Mouse (Mus musculus): ENCODE results near the gene Glp2r. TPM values are rescaled to one million over a fixed set of nuclear protein-coding genes. Genes with fewer than 3 reads are reported as not detected.

Glp2r gene
- total RNA-seq, 2 experiments from 2014 or later = not detected

DNA sequence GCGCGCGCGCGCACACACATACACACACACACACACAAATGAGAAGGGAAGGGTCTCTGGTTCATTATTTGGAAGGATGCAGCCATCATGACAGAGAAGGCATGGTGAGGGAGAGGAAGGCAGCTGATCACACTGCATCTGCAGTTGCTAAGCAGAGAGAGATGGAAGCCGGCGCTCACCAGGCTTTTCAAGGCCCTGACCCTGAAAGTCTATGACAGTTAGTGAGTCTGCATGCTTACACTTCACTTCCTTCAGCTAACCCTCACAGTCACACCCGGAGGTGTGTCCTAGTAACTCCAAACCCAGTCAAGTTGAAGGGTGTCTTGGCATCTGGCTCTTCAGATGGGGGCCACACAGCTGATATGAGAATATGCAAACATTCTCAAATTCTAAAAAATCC is 128.5 kb downstream of the Glp2r start:
- DNase-seq = no peak
- intact Hi-C loops (cut with DNase I) = loop anchor here (10.0 kb wide), 1 partner anchor 188 kb away; the partner anchor contains the start of gene Gas7

DNA sequence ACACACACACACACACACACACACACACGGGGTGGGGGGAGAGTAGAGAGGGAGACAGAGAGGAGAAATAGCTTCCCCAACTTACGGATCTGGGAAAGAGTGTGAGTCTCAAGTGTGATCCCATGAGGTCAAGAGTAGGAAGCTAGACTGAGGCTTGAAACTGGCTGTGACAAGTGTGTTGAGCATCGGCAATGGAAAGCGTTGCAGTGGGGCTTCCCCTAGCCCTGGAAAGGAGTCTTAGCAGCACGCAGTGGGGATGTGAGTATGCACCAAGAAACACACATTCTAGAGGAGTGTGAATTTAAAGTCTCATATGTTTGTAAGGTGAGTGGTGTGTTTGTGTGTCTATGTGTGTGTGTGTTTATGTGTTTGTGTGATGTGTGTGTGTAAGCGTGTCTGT is 130.7 kb downstream of the Glp2r start:
- intact Hi-C loops (cut with DNase I) = loop anchor here (10.0 kb wide), 1 partner anchor 185 kb away; the partner anchor contains the start of gene Gas7
- DNase-seq = no peak

DNA sequence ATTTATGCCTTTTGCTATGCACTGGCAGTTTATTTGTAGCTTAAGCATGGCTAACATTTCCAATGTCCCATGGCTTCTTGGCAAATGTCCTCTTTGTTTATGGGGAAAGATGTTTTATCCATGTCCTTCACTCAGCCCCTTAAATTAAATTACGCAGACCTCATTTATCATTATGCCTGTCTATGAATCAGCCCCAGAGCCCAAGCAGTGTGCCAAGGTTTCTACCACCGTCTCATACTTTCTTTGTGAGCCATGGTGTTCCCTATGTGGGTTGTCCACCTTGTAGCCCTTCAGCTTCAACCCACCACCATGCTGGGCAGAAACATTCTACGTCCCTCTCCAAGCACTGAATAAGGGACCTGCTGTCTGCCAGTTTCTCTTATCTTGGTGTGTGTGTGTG is 132.6 kb downstream of the Glp2r start:
- intact Hi-C loops (cut with DNase I) = no loop called here
- DNase-seq = no peak

DNA sequence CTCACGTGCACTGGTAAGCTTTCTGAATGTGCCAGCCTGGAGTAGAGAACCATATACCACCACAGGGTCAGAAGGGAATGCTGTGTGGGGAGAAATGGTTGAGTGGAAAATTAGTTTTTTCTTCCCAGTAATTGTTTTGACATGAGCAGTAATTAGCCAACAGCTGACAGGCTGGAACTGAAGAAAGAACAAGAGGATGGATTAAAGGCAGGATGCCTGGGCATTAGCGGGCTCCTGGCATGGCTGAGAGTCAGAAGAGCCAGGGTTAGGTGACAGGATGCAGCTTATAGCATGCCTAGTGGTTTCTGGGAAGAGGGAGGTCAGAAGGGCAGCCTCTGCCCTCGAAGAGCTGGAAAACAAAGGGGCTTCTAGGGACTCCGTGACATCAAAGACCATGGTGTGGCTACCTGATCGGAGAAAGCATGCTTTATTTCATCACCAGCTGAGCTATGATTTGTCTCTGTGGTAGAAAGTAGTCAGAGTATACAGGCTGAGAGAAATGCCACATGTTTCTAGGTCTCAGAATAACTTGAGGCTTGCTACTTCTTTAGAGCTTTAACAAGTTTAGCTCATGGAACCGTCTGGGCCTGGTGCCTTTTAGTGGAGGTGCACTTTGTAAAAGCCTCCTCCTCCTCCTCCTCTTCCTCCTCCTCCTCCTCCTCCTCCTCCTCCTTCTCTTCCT is 133.9 kb downstream of the Glp2r start:
- no peak for DNase-seq
- intact Hi-C loops (cut with DNase I) = no loop called here

DNA sequence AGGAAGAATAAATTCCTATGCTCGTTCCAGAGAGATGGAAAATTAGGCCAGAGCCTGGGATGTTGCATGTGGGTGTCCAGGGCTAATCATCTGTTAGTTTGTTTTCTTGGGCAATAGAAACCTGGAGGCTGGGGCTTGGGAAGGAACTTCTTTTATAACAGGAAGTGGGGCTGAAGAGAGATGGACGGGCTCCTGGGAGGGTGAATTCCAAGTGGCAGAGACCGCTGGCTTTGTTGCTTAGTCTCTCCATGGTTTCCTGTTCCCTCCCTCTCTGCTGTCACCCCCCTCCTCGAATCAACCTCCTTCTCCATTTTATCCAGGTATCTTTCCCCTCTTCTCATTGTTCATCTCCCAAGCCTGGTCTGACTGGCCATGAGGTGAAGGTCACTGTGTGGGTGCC is 134.8 kb downstream of the Glp2r start:
- intact Hi-C loops (cut with DNase I) = no loop called here
- no peak for DNase-seq

DNA sequence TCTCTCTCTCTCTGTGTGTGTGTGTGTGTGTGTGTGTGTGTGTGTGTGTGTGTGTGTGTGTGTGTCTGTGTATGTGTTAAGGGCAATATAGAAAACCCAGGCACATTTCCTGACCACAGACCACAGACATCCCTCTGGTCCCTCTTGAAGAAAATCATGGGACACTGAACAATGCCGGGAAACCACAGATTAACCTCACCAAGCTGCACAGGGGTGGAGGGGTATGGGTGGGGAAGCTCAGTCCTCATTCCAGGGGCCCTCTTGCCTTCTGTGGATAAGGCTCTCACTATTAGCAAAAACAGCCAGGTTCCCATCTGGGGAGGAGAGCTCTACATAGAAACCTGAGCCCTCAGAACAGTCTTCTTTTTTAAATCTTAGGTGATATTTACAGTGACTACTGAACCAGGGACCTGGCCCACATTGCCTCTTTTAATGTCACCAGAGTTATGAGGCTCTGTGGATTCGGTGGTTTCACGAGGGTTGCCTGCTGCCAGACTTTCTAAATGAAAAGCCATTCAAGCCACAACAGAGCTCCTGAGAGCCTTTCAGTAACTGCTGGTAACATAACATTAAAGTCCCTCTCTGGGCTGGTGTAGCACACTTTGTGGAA is 137.2 kb downstream of the Glp2r start:
- no peak for DNase-seq
- intact Hi-C loops (cut with DNase I) = no loop called here

DNA sequence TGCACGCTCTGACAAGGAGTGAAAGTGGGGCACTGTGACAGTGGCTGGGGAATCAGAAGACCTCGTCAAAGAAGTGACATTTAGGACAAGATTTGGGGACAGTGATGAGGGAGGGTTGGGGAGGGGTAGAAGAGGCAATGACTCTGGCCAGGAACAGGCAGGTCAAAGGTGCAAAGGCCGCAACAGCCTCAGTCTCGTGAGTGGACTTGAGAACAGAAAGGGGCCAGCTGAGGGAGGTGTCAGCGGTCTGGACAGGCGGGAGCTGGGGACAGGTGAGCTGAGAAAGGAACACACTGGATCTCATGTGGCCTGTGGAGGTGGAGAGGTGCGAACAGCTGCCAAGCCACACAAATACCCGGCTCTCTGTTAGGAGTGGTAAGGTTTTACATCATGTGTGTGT is 138.0 kb downstream of the Glp2r start:
- DNase-seq = no peak
- intact Hi-C loops (cut with DNase I) = no loop called here

DNA sequence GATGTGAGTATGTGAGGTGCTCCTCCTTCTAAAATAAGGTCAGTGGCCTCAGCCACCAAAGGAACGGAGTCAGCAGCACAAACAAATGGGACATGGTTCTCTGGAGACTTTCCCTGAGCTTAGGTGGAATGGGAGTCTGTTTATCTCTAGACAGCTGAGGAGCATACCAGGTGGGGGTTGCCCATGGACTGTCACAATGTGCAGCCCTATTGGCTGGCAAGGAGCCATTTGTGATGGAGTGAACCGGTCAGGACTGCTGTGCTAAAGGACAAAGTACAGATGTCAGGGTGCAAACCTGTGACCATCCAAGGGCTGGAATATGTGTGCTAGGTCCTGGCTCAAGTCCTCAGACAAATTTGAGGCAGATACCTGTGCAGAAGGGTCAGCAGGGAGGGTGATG is 142.4 kb downstream of the Glp2r start:
- intact Hi-C loops (cut with DNase I) = no loop called here
- DNase-seq = no peak

DNA sequence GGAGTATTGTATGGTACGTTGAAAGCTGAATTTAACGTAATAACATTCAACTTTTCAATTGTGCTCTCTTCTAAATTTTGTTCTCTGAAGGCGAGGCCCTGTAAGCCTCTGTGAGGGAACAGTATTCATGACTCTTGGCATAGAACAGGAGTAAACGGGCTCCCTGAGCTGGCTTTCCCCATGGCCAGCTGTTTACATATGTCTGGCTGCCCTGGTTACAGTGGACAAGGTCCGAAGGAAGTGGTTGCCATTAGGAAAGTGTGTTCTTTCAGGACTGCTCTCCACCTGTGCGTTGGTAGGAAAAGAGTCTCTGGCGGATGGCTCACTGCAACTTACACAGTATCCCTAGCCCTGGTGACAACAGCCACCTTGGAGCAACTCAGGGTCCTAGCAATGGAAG is 143.8 kb downstream of the Glp2r start:
- intact Hi-C loops (cut with DNase I) = no loop called here
- DNase-seq = no peak

DNA sequence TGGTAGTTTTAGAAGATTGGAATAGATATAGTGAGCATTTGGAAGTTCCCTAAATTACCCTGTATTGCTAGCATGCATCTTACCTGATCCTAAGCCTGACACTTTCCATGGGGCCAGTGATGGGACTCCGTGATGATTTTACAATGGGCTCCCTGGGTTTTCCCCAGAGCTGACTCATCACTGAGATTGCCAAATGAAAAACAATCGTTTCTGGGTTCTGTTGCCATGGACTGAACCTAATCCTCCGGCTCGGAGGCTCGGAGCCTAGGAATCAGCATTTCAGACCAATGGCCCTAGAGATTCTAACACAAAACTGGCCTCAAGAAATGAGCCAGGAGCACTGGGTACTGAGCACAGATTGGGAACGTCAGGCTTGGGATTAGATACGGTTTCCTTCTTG is 148.6 kb downstream of the Glp2r start:
- no peak for DNase-seq
- intact Hi-C loops (cut with DNase I) = no loop called here

DNA sequence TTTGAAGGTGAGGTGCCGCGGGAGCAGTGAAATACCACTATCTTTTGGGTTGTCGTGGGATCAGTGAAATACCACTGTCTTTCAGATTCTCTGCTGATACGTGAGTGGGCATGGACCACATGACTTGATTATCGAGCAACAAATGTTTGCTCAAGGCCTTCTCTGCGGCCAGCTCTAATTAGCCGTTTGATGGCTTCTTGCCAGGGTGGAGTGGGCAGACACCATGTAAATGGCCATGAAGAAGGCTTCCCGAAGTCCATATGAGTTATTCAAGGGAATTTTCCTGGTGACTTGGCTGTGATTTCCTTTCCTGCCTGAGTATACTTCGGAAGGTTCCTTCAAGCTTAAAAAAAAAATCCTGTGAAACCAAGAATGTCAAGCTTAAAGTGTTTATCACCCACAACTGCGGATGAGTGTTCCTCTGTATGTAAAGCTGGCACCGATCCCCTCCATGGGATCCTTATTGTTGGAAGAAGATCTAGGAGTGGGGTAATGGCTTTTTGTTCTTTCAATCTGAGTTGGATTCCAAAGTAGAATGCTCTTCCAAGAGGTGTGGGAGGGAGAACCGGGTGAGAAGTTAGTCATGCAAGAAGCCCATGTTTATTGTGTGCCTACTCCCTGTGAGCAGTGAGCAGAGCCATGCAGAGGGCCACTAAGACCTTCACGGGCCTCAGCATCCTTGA is 154.3 kb downstream of the Glp2r start:
- no peak for DNase-seq
- intact Hi-C loops (cut with DNase I) = no loop called here

DNA sequence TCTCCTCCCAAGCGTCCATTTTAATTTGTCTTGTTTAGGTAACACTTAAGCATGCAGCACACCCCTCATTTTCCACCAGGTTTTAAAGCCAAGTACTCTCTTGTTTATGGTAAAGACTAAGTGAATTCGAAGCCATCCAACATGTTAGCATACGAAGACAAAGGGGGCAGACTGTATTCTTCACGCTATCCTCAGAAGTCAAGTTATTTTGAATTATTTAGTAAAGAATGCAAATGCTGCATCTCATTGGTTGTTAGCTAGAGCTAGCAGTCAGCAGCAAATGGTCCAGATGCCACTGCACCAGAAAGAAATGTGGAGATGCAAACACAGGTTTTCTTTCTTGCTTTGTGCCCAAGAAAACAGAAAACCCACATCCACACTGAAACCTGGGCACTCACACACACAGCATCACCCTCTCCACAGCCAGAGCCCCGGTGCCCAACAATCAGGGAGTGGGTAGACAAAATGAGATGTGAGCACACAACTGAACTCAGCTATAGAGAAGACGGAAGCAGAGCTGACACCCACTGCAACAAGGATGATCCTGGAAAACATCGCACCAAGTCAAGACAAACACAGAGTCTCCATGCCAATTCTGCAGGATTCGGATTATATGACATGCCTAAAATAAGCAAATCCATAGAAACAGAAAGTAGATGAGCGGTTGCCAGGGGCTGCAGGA is 158.7 kb downstream of the Glp2r start:
- intact Hi-C loops (cut with DNase I) = no loop called here
- no peak for DNase-seq

Other genes with a start within 250 kb of the Glp2r start
- gene Rcvrn, start 75.8 kb downstream of the Glp2r start, total RNA-seq (2021) = not detected
- gene Gsg1l2, start 3.5 kb upstream of the Glp2r start, total RNA-seq (2021) = not detected
- 100 to 1,000 TPM; 216 to 229 TPM for gene Dhrs7c, start 27.0 kb upstream of the Glp2r start, total RNA-seq (2021)
- gene Usp43, start 151.0 kb upstream of the Glp2r start, total RNA-seq (2021) = 1 to 10 TPM; 6.4 to 8.1 TPM
- gene Cfap52, start 194.5 kb upstream of the Glp2r start, total RNA-seq (2021) = not detected
- gene Stx8, start 195.0 kb upstream of the Glp2r start, total RNA-seq (2021) = 10 to 100 TPM; 30.1 to 31.8 TPM